Mouse (Mus musculus) right cerebral cortex, postnatal 25 days (tissue): ENCODE measurements around the gene Olfr1484.
"Not testable (repeated sequence)": the region's sequence is repeated elsewhere in the genome, so short reads cannot be mapped to it uniquely, and the experiment has no call there.

ENCODE experiments used
- DNase-seq: peaks from one replicate; pipeline ENCODE4 v3.0.0; 2022

Gene Olfr1484

DNA sequence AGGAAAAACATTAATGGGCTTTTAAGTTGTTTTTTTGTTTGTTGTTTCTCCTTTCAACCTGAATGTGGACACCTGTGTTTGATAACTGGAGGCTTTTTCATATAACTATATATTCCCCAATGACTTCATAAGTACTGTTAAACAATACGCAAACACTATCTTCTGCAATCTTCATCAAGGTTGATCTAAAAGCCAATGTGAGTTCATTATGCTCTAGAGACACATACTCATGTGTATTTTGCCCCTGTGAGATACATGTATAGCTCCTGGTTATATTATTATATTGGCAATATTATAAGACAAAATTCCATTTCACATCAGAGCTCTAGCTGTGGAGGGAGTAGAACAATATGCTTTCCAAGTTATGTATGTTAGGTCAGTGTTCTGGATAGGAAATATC is at the start of gene Olfr1484:
TSS of gene Olfr1484 (plus strand) at position 301 of the 400 bp plus-strand sequence.
- DNase-seq: no peak

GRCm38 (mm10) chr19:13617075-13617474 is 33.8 kb downstream of the Olfr1484 start, which contains the start of gene Olfr1487:
Olfr1487 (plus strand) TSS chr19:13617375.
- DNase-seq: not testable (repeated sequence)

DNA sequence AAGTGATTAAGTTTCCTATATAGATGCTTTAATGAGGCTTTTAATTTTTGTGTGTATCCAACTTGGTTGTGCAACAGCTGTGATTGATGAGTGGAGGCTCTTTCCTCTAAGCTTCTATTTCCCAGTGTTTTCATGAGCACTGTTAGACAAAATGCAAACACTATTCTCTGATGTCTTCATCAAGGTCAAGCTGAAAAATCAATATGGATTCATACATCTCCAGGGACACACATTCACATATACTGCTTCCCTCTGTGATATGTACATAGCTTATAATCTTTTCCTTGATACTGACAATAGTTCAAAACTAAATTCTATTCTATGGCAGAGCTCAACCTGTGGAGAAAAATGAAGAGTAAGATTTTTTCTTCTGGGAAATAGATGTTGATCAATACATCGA is 48.0 kb downstream of the Olfr1484 start, which contains the start of gene Olfr1489:
TSS of gene Olfr1489 (plus strand) at position 301 of the 400 bp plus-strand sequence.
- DNase-seq: no peak
